Mouse (Mus musculus) retina, embryonic 14.5 days (tissue): ENCODE measurements around the gene Prkcz.

ENCODE experiments used
- DNase-seq: peaks from one replicate; pipeline ENCODE4 v3.0.0-alpha.2; 2015; ENCODE audit warnings: low spot score

The Prkcz gene

GRCm38 (mm10) chr4:155220213-155221100 is 140.7 kb downstream of the Prkcz start:
- DNase-seq: peak; percentile 22

- DNase-seq: no peak
Observed at GRCm38 (mm10) chr4:155219271-155220212, 141.6 kb downstream of the Prkcz start.

- no peak for DNase-seq
Observed at GRCm38 (mm10) chr4:155218104-155218732, 142.9 kb downstream of the Prkcz start.

- DNase-seq: no peak
Observed at GRCm38 (mm10) chr4:155217241-155218103, 143.7 kb downstream of the Prkcz start.

GRCm38 (mm10) chr4:155215773-155216630 is 145.2 kb downstream of the Prkcz start:
- no peak for DNase-seq

GRCm38 (mm10) chr4:155215203-155215602 is 146.0 kb downstream of the Prkcz start:
- no peak for DNase-seq

GRCm38 (mm10) chr4:155214793-155215192 is 146.4 kb downstream of the Prkcz start:
- no peak for DNase-seq

GRCm38 (mm10) chr4:155214188-155214587 is 147.0 kb downstream of the Prkcz start:
- no peak for DNase-seq

- DNase-seq: no peak
Observed at GRCm38 (mm10) chr4:155213752-155214054, 147.5 kb downstream of the Prkcz start.

GRCm38 (mm10) chr4:155213052-155213751 is 148.0 kb downstream of the Prkcz start:
- DNase-seq: no peak
